In genomic region chr9:56151745-56152481, GRCm38 (mm10) we compare ENCODE assay signal across 8 mouse cellular contexts. TPM values are rescaled to one million over a fixed set of nuclear protein-coding genes. Genes with fewer than 3 reads are reported as not detected.
DNase-seq lines count a peak whose midpoint lies in the region; ATAC-seq and TF ChIP-seq lines count a peak whose summit lies in the region.

No protein-coding gene starts in this region.

- peak; percentile 26 for ATAC-seq in Patski

- H3K27me3 ChIP-seq in Patski = no peaks in the 10 kb centered on the region
- H3K27me3 ChIP-seq in small intestine, adult 2 months (ENCODE audit: control insufficient read depth, insufficient read depth, low read length) = no peaks in the 10 kb centered on the region

- POLR2A ChIA-PET in Patski (lab: Charles Lee) = no interaction called here

- WGBS in small intestine, adult 2 months = 69% methylated on average over 7 of the region's 7 CpGs

- peak; percentile 61 for DNase-seq in gastrocnemius, adult 18-20 months (ENCODE audit: low spot score)
- DNase-seq in gastrocnemius, postnatal 4 days (ENCODE audit: low spot score in 2 of 2) = no peak
- DNase-seq in Patski (ENCODE audit: low read depth, low spot score) = peak; percentile 60
- peak; percentile 64 to 69 for DNase-seq in heart, adult 9 months (ENCODE audit: low spot score in 2 of 2)
- peak; percentile 68 for DNase-seq in kidney, postnatal 10 days
- no peak for DNase-seq in MN1 (ENCODE audit: low spot score)
- DNase-seq in frontal cortex, postnatal 14 days (ENCODE audit: low spot score in 2 of 2) = no peak

- peaks cover 4% of the 10 kb centered on the region; the same call in 1 of the 2 replicates for H3K36me3 ChIP-seq in small intestine, adult 2 months (ENCODE audit: control insufficient read depth, insufficient read depth, low read length)

- no peak for TF ChIP-seq POLR2A in small intestine, adult 2 months (IDR thresholded peaks at IDR 0.05; ENCODE audit: low read depth, low read length)

- H3K4me1 ChIP-seq in small intestine, adult 2 months (ENCODE audit: control insufficient read depth, insufficient read depth, insufficient read length, low read length) = peaks cover 6% of the 10 kb centered on the region

- in situ Hi-C loops in Patski (cut with MboI; ENCODE audit: low pct_unique_long_range_greater_than_20kb) = no loop called here

- TF ChIP-seq CTCF in Patski (IDR thresholded peaks at IDR 0.05) = no peak
- TF ChIP-seq CTCF in small intestine, adult 2 months (IDR thresholded peaks at IDR 0.05; ENCODE audit: extremely low read depth, insufficient read length, insufficient replicate concordance, low read depth, low read length) = no peak

- peak overlapping the region; percentile 31; the same call in 1 of the 2 replicates for H3K27ac ChIP-seq in small intestine, adult 2 months (ENCODE audit: insufficient read depth, low read depth, low read length)

- H3K4me3 ChIP-seq in small intestine, adult 2 months (ENCODE audit: low read depth, low read length) = no peak overlapping the region

- CTCF ChIA-PET in Patski (lab: Charles Lee) = interaction anchor here (1.3 to 1.4 kb wide), 2 partner anchors 12 to 32 kb away, joined by 4 to 7 read pairs; no protein-coding TSS in a partner anchor

RNA-seq across cellular contexts. Expression of gene Tspan3, which starts 13.4 kb away (rescaled TPM):
- 100 to 1,000 TPM; 112 to 113 TPM for total RNA-seq in gastrocnemius, adult 18-20 months (2021)
- total RNA-seq in gastrocnemius, postnatal 4 days (2021) = 100 to 1,000 TPM; 187 to 207 TPM
- polyA plus RNA-seq in Patski (2021) = 371 TPM
- 213 and 397 TPM in 2 replicates for polyA plus RNA-seq in small intestine, adult 2 months (2012; rRNA removed)

Comparison
In these comparisons a context has a peak if more than half of its experiments do, and no peak if none do; other contexts are left out.
1. DNase-seq: peak in gastrocnemius, adult 18-20 months (single experiment), Patski (single experiment), heart, adult 9 months (2 of 2) and kidney, postnatal 10 days (single experiment); none in gastrocnemius, postnatal 4 days (0 of 2), MN1 (single experiment) and frontal cortex, postnatal 14 days (0 of 2).